Mouse (Mus musculus) forebrain, embryonic 12.5 days (tissue): ENCODE measurements around the gene Rchy1. TPM values are rescaled to one million over a fixed set of nuclear protein-coding genes. Genes with fewer than 3 reads are reported as not detected.

ENCODE experiments used
- ATAC-seq: fragments of 200-750 bp; cut with Nextera tagmentation; 2 replicates; pipeline ENCODE4 v1.8.0; 2017; ENCODE audit warnings: moderate TSS enrichment; ENCODE audit not compliant: low FRiP score
- H3K27ac ChIP-seq: fragments of 300-500 bp; sonication (generic); 2 replicates; pipeline ENCODE4 v1.5.1; 2016; ENCODE audit warnings: mild to moderate bottlenecking
- H3K27me3 ChIP-seq: fragments of 300-500 bp; sonication (generic); 2 replicates; pipeline ENCODE4 v1.6.1; 2016; ENCODE audit warnings: mild to moderate bottlenecking
- H3K36me3 ChIP-seq: fragments of 300-500 bp; sonication (generic); replicated peaks from 2 replicates; pipeline ENCODE4 v1.6.1; 2016; ENCODE audit warnings: mild to moderate bottlenecking
- H3K4me1 ChIP-seq: fragments of 300-500 bp; sonication (generic); 2 replicates; pipeline ENCODE4 v1.6.1; 2016
- H3K4me2 ChIP-seq: fragments of 300-500 bp; sonication (generic); 2 replicates; pipeline ENCODE4 v1.6.1; 2016; ENCODE audit warnings: mild to moderate bottlenecking, moderate library complexity
- H3K4me3 ChIP-seq: fragments of 300-500 bp; sonication (generic); replicated peaks from 2 replicates; pipeline ENCODE4 v1.5.1; 2016; ENCODE audit warnings: mild to moderate bottlenecking
- H3K9ac ChIP-seq: fragments of 300-500 bp; sonication (generic); 2 replicates; pipeline ENCODE4 v1.6.1; 2016; ENCODE audit warnings: mild to moderate bottlenecking
- H3K9me3 ChIP-seq: fragments of 300-500 bp; sonication (generic); 2 replicates; pipeline ENCODE4 v1.6.1; 2016
- WGBS: fragments of 180-500 bp; shearing (Covaris S2); methylation state at CpG from one replicate; pipeline ENCODE4 v1.1.7; 2016; 5-methylcytosine and 5-hydroxymethylcytosine counted together
- polyA plus RNA-seq: library from polyadenylated mRNA; unstranded; fragments of >200 nt; fragmentation: Nextera tagmentation; extraction: Ambion mirVana; gene quantifications from 2 replicates; pipeline ENCODE4 v1.2.1, GENCODE M21; 2016

The Rchy1 gene
- polyA plus RNA-seq = 61.2 and 65.2 TPM in 2 replicates

DNA sequence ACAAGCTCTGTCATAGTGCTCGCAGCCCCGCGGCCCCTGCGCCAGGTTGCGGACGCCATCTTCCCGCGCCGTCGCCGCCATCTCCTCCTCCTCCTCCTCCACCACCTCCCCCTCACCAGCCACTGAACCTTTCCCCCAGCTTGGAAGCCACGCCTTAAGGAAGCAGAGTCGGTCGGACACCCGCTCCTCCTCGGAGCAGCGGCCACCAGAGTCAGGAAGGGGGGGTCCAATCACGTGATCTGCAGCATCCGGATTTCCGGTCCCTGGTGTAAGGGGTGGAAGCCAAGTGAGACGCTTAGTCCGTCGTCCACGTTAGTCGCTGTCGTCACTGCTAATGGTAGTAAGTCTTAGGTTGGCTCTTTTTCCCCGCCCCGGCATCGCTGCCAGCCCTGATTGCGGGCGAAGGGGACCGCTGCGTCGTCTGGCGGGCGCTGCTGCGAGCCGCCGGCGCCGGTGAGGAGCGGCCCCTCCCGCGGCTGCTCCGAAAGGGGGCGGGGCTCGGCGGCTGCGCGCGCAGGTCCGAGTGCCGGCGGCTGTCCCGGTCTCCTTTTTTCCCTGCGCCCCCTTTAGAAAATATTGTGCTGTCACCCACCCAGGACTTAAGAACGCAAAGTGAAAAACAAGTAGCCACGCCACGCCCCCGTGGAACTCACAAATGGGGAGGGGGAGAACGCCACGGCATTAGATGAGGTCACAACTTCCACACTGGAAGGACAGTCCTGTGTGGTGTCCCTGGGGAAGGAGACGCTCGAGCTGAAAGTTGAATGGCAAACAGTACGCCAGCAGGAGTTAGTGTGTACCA is at the start of gene Rchy1:
Gene Rchy1, minus strand, starts transcription at position 430 of the 802 bp plus-strand sequence.
- Histone ChIP-seq H3K4me1 (peaks cover 26% of the 10 kb centered on the region), H3K36me3 (no peaks in the 10 kb centered on the region), H3K4me3 (peak within 1 kb of the TSS; percentile 74), H3K9ac (peak within 1 kb of the TSS; percentile 78), H3K9me3 (no peaks in the 10 kb centered on the region), H3K27ac (peak within 1 kb of the TSS; percentile 98), H3K4me2 (peak within 1 kb of the TSS; percentile 64), H3K27me3 (no peaks in the 10 kb centered on the region)
- WGBS = under 1% methylated on average over 65 of the region's 65 CpGs
- peak; percentile 99 for ATAC-seq

DNA sequence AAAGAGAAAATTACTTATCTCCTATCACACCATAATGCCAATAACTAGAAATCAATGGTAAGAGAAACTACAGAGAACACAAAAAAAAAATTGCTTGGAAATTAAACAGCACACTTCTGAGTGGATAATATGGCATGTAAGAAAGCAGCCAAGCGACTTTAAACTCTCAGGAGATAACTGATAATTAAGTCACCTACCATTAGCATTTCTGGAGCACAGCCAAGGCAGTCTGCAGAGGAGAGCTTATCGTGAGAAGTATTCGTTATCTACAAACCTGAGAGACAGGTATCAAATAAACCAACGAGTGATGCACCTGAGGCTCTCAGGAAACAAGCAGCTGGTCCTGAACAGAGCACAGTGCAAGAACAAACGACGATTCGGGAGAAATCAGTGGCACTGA is 48.9 kb upstream of the Rchy1 start:
- Histone ChIP-seq H3K27ac (no peak overlapping the region), H3K4me2 (no peak overlapping the region), H3K9ac (no peak overlapping the region), H3K4me3 (no peak overlapping the region), H3K27me3 (no peaks in the 10 kb centered on the region), H3K4me1 (no peaks in the 10 kb centered on the region), H3K36me3 (no peaks in the 10 kb centered on the region), H3K9me3 (no peaks in the 10 kb centered on the region)
- ATAC-seq = no peak
- WGBS = 76% methylated on average over 7 of the region's 7 CpGs

DNA sequence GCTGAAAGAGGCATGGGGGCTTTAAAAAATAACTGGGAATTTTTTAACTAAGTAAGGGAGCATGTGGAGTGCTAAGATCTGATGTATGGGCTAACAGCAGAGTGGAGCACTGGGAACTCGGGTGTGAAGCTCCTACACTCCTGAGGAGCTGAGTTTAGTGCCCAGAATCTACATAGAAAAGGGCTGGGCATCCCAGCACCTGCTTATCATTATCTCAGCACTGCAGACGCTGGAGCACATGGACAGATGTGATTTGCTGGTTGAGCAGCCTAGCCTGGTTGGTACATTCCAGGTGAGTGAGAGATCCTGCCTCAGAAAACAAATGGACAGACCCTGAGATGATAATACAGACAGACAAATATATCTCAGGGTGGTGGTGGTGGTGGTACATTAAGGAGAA is 47.0 kb upstream of the Rchy1 start:
- H3K36me3 ChIP-seq = no peaks in the 10 kb centered on the region
- H3K4me1 ChIP-seq = no peaks in the 10 kb centered on the region
- WGBS = 56% methylated on average over 2 of the region's 2 CpGs
- no peaks in the 10 kb centered on the region for H3K27me3 ChIP-seq
- H3K9ac ChIP-seq = no peak overlapping the region
- H3K4me3 ChIP-seq = no peak overlapping the region
- no peak for ATAC-seq
- no peak overlapping the region for H3K27ac ChIP-seq
- no peaks in the 10 kb centered on the region for H3K9me3 ChIP-seq
- no peak overlapping the region for H3K4me2 ChIP-seq

DNA sequence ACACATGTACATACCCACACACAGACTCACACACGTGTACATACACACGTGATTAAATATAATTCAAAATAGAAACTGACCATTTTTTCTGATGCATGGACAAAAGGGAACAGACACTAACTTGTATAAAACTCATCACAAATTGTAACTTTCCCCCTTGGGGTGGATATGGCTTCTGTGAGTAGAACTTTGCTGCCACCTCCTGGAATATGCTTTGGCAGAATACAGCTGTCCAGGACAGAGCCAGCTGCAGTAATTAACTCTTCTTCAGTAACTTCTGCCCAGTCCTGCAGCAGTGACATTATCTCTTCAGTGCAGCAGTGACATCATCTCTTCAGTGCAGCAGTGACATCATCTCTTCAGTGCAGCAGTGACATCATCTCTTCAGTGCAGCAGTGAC is 40.1 kb upstream of the Rchy1 start:
- H3K4me1 ChIP-seq = no peaks in the 10 kb centered on the region
- no peak overlapping the region for H3K9ac ChIP-seq
- H3K9me3 ChIP-seq = no peaks in the 10 kb centered on the region
- no peaks in the 10 kb centered on the region for H3K27me3 ChIP-seq
- ATAC-seq = no peak
- H3K4me3 ChIP-seq = no peak overlapping the region
- no peak overlapping the region for H3K27ac ChIP-seq
- H3K4me2 ChIP-seq = no peak overlapping the region
- no peaks in the 10 kb centered on the region for H3K36me3 ChIP-seq
- WGBS = 74% methylated on average over 2 of the region's 2 CpGs

DNA sequence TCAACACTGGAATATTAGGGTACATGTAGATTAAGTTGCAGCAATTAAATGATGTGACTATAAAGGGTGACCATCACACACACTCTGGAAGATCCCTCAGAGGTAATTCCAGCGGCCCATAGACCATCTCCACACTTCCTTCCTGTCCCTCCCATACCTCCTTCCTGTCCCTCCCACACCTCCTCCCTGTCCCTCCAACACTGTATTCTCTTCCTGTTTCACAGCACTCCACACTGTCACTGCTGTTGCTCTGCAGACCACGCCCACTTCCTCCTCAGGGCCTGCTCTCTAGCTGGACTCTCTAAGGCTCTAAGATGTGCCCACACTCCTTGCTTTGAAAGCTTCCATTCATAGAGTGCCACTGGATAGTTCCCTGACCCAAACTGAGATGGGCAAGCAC is 37.9 kb upstream of the Rchy1 start:
- H3K9me3 ChIP-seq = no peaks in the 10 kb centered on the region
- no peak for ATAC-seq
- no peak overlapping the region for H3K9ac ChIP-seq
- H3K4me2 ChIP-seq = no peak overlapping the region
- no peak overlapping the region for H3K27ac ChIP-seq
- 81% methylated on average over 2 of the region's 2 CpGs for WGBS
- H3K27me3 ChIP-seq = no peaks in the 10 kb centered on the region
- no peaks in the 10 kb centered on the region for H3K4me1 ChIP-seq
- no peaks in the 10 kb centered on the region for H3K36me3 ChIP-seq
- no peak overlapping the region for H3K4me3 ChIP-seq

DNA sequence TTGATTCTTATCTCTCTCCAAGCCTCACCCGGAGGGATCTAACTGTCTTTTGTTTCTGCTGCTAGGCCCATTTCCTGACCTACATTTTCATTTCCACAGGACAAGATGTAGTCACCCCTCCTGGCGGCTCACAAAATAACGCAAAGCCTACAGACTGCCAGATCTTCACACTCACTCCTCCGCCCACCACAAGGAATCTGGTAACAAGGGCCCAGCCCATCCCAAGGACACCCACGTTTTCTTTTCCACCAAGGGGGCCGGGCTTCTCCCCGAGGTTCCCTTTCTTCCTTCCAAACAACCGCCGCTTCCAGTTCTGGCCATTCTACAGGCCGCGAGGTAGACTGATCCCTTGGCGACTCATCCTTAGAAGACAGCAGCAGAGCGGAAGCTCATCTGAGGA is 31.7 kb upstream of the Rchy1 start:
- WGBS = 61% methylated on average over 13 of the region's 13 CpGs
- H3K4me1 ChIP-seq = no peaks in the 10 kb centered on the region
- H3K9me3 ChIP-seq = no peaks in the 10 kb centered on the region
- no peak overlapping the region for H3K27ac ChIP-seq
- no peaks in the 10 kb centered on the region for H3K36me3 ChIP-seq
- H3K4me3 ChIP-seq = no peak overlapping the region
- no peak overlapping the region for H3K4me2 ChIP-seq
- no peaks in the 10 kb centered on the region for H3K27me3 ChIP-seq
- no peak overlapping the region for H3K9ac ChIP-seq
- no peak for ATAC-seq

DNA sequence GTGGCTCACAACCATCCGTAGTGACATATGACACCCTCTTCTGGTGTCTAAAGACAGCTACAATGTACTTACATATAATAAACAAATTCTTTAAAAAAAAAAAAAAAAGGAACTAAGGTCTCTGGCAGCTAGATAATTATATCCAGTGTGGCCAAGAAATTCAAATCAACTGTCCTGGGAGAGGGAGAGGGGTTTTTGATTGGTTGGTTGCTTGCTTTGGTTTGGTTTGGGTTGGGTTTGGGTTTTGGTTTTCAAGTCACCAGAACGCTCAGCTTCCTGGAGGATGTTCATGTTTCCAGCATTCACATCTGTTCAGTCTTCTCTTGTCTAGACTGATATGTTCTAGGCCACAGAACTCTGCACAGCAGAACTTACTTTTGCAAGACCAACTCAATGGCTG is 30.2 kb upstream of the Rchy1 start:
- no peak overlapping the region for H3K4me3 ChIP-seq
- H3K9ac ChIP-seq = no peak overlapping the region
- H3K27me3 ChIP-seq = no peaks in the 10 kb centered on the region
- H3K9me3 ChIP-seq = no peaks in the 10 kb centered on the region
- no peak overlapping the region for H3K4me2 ChIP-seq
- H3K36me3 ChIP-seq = no peaks in the 10 kb centered on the region
- H3K27ac ChIP-seq = no peak overlapping the region
- 94% methylated on average over 2 of the region's 2 CpGs for WGBS
- no peak for ATAC-seq
- no peaks in the 10 kb centered on the region for H3K4me1 ChIP-seq

DNA sequence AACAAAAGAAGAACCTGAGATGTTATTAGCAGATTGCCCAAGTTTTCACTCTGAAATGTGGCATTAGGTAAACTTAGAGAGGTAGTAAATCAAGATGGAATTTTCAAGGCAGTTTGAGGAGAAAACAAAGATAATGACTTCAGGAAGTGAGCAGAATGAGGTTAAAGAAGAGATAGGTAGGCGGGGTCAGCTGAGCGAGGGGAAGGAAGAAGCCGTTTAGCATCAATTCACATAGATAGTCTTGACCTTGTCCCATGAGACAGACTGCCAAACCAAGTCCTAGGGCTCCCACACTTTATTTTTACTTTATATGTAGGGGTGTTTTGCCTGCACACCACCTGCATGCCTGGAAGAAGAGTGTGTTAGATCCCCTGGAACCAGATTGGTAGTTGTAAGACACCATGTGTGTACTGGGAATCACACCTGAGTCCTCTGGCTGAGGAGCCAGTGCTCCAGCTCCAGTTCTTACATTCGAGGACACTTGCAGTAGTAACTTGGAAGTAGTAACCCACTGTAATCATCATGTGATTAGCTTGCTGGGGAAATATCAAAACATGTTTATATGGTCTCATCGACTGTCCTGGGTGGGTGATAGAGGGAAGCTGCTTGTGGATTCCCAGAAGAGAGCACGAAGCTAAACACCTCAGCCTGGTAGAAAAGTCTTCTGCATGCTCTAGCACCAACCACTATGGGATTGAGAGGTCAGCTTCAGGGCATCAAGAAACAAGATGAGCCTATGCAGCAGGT is 28.5 kb upstream of the Rchy1 start:
- no peaks in the 10 kb centered on the region for H3K4me1 ChIP-seq
- no peak overlapping the region for H3K9ac ChIP-seq
- H3K36me3 ChIP-seq = no peaks in the 10 kb centered on the region
- H3K4me2 ChIP-seq = no peak overlapping the region
- 88% methylated on average over 6 of the region's 6 CpGs for WGBS
- no peaks in the 10 kb centered on the region for H3K27me3 ChIP-seq
- H3K9me3 ChIP-seq = no peaks in the 10 kb centered on the region
- H3K27ac ChIP-seq = no peak overlapping the region
- no peak for ATAC-seq
- no peak overlapping the region for H3K4me3 ChIP-seq

DNA sequence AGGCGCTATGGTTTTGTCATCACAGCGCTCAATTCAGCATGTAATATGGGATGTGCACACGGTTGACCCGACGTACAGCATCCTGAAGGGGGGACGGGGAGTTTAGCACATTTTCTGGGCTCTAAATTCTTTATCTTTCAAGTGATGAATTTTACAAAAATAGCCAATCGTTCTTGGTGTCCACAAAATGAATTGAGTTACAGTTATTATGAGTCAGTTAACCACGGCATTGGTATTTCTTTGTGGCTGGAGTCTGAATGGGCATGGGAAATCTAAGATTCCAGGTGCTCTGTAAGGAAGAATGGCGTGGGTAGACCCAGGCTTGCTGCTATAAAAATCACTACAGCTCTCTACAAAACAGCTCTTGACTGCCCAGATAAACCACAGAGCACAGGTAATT is 26.4 kb upstream of the Rchy1 start:
- H3K27ac ChIP-seq = no peak overlapping the region
- H3K4me2 ChIP-seq = no peak overlapping the region
- H3K9ac ChIP-seq = no peak overlapping the region
- H3K36me3 ChIP-seq = no peaks in the 10 kb centered on the region
- no peak for ATAC-seq
- H3K4me3 ChIP-seq = no peak overlapping the region
- H3K4me1 ChIP-seq = no peaks in the 10 kb centered on the region
- WGBS = 87% methylated on average over 9 of the region's 9 CpGs
- no peaks in the 10 kb centered on the region for H3K9me3 ChIP-seq
- no peaks in the 10 kb centered on the region for H3K27me3 ChIP-seq

DNA sequence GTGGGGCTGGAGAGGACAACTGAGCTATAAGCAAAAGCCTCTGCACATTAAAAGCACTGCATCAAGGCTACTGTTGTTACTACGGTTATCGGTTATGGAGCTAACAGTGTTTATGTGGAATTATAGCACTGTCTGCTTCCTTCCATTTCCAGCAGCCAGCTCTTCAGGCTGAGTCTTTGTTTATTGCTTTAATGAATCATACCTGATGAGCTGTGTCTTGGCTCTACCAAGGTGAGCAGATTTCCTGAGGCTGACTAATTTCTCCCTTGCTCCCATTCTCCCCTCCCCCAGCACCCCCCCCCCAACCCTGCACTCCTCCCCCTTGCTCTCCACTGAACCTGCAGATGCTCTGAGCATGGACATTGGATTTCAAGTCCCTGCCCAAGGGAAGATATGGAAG is 24.9 kb upstream of the Rchy1 start:
- H3K4me2 ChIP-seq = no peak overlapping the region
- H3K4me1 ChIP-seq = no peaks in the 10 kb centered on the region
- no peak overlapping the region for H3K4me3 ChIP-seq
- H3K9ac ChIP-seq = no peak overlapping the region
- no peaks in the 10 kb centered on the region for H3K36me3 ChIP-seq
- no peaks in the 10 kb centered on the region for H3K9me3 ChIP-seq
- ATAC-seq = no peak
- H3K27me3 ChIP-seq = no peaks in the 10 kb centered on the region
- no peak overlapping the region for H3K27ac ChIP-seq
- 85% methylated on average over 2 of the region's 2 CpGs for WGBS

DNA sequence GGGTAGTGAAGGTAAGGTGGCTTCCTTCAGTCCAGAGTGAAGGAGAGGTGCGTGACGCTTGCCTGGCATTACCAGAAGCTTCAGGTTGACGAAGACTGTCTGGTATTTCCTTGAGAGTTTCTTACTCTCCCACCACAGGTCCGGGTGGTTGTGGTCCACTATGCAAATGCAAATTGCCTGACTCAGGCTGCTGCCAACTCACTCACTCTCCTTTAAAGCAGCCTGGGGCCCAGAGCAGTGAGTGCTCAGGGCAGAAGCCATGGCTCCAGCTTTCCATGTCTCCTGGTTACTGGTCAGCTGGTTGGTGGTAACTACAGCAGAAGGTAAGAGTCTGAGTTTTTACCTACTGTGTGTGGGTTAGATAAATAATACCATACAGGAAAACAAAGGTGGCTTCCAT is 24.4 kb upstream of the Rchy1 start, which contains the start of gene Odaph:
Gene Odaph, plus strand, starts transcription at position 240 of the 400 bp plus-strand sequence.
- H3K36me3 ChIP-seq = no peaks in the 10 kb centered on the region
- WGBS = 71% methylated on average over 4 of the region's 4 CpGs
- H3K4me2 ChIP-seq = no peak within 1 kb of the TSS
- no peak within 1 kb of the TSS for H3K27ac ChIP-seq
- H3K4me1 ChIP-seq = no peaks in the 10 kb centered on the region
- no peaks in the 10 kb centered on the region for H3K9me3 ChIP-seq
- no peak within 1 kb of the TSS for H3K4me3 ChIP-seq
- no peak for ATAC-seq
- no peak within 1 kb of the TSS for H3K9ac ChIP-seq
- no peaks in the 10 kb centered on the region for H3K27me3 ChIP-seq

DNA sequence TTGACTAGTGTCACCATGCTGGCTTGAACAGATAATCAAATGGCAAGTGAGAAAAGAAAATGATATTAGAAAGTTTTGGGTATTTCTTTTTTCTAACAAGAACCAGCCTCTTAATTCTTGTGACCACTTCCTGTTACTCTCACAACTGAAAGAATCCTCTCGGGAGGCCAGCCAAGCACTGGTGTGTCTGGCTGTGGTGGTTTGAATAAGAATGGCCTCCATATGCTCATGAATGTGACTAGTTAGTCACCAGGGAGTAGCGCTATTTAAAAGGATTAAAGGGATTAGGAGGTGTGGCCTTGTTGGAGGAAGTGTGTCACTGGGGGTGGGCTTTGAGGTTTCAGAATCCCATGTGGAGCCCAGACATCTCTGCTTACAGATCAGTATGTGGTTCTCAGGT is 22.9 kb upstream of the Rchy1 start:
- no peaks in the 10 kb centered on the region for H3K27me3 ChIP-seq
- H3K36me3 ChIP-seq = no peaks in the 10 kb centered on the region
- no peak for ATAC-seq
- H3K9me3 ChIP-seq = no peaks in the 10 kb centered on the region
- no peak overlapping the region for H3K4me3 ChIP-seq
- H3K4me1 ChIP-seq = no peaks in the 10 kb centered on the region
- 31% methylated on average over 2 of the region's 2 CpGs for WGBS
- no peak overlapping the region for H3K27ac ChIP-seq
- no peak overlapping the region for H3K9ac ChIP-seq
- no peak overlapping the region for H3K4me2 ChIP-seq

DNA sequence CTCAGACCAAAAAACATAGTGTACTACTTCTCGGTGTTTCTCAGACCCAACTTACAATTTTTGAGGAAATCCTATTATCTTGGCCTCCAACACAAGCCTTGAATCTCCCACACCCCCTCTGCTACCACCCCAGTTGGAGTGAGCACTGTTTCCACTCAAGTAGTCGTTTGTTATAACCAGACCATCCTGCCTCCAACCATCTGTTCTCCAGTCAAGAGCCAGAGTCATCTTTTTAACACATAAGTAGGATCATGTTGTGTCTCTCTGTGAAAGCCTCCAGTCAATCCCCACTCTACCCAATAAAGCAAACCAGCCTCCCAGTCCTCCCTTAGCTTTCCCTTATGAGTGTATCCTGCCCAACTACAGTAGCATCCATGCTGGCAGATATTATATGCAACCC is 20.6 kb upstream of the Rchy1 start:
- Histone ChIP-seq H3K4me2 (no peak overlapping the region), H3K9ac (no peak overlapping the region), H3K27me3 (no peaks in the 10 kb centered on the region), H3K4me1 (no peaks in the 10 kb centered on the region), H3K9me3 (no peaks in the 10 kb centered on the region), H3K4me3 (no peak overlapping the region), H3K27ac (no peak overlapping the region), H3K36me3 (no peaks in the 10 kb centered on the region)
- whole genome bisulfite sequencing = 79% methylated on average over 2 of the region's 2 CpGs
- no peak for ATAC-seq
